Mouse (Mus musculus) thymus, adult 18-20 months (tissue): ENCODE measurements around the gene Olfr1274-ps.
"Not testable (repeated sequence)": the region's sequence is repeated elsewhere in the genome, so short reads cannot be mapped to it uniquely, and the experiment has no call there.

ENCODE experiments used
- DNase-seq, 2 experiments: peaks; one replicate each; pipeline ENCODE4 v3.0.0; 2022; ENCODE audit warnings: mixed read lengths in 2 of 2

Olfr1274-ps gene

DNA sequence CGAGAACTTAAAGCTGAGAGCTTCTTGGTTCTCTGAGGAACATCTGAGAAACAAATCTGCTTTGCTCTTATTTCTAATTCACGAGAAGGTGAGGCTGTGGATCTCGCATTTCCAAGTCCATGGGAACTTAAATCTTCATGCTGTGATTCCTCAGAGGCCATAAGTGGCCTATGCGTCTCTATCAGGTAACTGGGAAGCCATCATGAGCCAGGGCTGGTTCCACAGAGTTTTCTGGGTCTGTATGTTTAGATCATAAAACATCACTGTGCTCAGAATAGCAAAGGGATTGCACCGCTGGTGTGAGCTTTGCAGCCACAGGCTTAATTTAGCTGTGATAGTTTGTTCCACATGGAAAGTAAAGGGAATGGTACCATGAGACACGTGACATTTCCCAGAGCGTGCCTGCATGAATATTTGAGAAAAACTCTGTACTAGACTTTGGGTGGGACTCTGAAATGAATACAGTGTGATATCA, at the start of gene Olfr1274-ps:
Olfr1274-ps (plus strand) TSS at position 51 of the 475 bp plus-strand sequence.
- DNase-seq, result not testable (repeated sequence)

- DNase-seq, result not testable (repeated sequence)
Measured at GRCm38 (mm10) chr2:90351047-90351446, 47.4 kb upstream of the Olfr1274-ps start.

- not testable (repeated sequence) for DNase-seq
Measured at GRCm38 (mm10) chr2:90351540-90351939, 46.9 kb upstream of the Olfr1274-ps start.

GRCm38 (mm10) chr2:90359229-90359628, 39.3 kb upstream of the Olfr1274-ps start:
- not testable (repeated sequence) for DNase-seq

- not testable (repeated sequence) for DNase-seq
Measured at GRCm38 (mm10) chr2:90360199-90360598, 38.3 kb upstream of the Olfr1274-ps start.

DNA sequence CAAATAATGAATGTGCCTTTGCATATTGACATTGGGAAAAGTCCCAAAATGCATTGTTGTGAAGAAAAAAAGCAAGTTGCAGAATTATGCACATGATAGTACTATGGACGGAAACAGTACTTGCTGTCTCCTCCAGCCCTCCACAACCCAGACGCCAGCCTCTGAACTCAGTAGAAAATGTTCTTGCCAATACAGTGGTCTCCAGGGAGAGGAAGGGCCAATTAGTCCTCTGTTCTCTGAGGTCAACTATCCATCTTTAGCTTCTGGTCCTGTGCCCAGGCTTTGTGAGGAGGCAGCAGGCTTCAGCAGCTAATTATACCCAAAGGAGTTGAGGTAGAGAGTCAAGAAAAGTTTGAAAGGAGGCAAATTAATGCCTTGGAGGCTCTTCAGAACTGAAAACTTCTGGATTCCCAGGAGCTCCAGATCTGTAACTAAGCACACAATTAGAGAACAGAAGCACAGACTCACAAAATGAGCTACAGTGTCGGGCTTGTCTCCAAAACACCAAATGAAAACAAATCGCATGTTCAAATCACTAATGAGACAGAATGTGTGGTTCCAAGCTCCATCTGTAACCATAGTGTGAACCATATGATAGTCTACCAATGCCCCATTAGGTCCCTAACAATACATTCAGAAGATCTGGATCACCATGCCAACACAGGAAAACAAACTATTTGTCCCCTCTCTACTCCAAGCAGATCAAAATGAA, 15.8 kb downstream of the Olfr1274-ps start:
- not testable (repeated sequence) for DNase-seq

DNA sequence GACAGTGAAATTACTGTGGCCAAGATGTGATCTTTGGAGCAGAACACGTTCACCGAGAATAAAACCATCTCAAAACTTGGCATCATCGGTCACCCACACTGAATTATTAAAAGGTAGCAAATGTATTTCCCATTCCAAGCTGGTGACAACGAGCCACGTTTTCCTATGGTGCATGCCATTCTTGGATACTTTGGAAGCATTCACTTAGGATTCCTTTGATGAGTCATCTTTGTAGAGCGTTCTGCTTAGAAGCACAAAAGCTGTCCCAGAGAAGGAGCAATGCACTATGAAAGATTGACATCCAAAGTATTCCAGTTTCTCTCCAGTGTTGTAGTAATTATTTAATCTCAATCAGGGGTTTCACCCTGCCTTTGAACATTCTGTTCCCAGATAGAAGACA, 23.8 kb downstream of the Olfr1274-ps start:
- DNase-seq, result not testable (repeated sequence)

GRCm38 (mm10) chr2:90424937-90425336, 26.5 kb downstream of the Olfr1274-ps start:
- DNase-seq, result not testable (repeated sequence)

- DNase-seq, result not testable (repeated sequence)
Measured at GRCm38 (mm10) chr2:90428988-90429717, 30.7 kb downstream of the Olfr1274-ps start.

GRCm38 (mm10) chr2:90429782-90430181, 31.3 kb downstream of the Olfr1274-ps start:
- DNase-seq, result not testable (repeated sequence)

- not testable (repeated sequence) for DNase-seq
Measured at GRCm38 (mm10) chr2:90437453-90437852, 39.0 kb downstream of the Olfr1274-ps start.

GRCm38 (mm10) chr2:90440169-90440568, 41.7 kb downstream of the Olfr1274-ps start:
- DNase-seq, result not testable (repeated sequence)

- not testable (repeated sequence) for DNase-seq
Measured at GRCm38 (mm10) chr2:90441811-90442210, 43.3 kb downstream of the Olfr1274-ps start.

GRCm38 (mm10) chr2:90443811-90444210, 45.3 kb downstream of the Olfr1274-ps start:
- no peak for DNase-seq

- DNase-seq, result no peak
Measured at GRCm38 (mm10) chr2:90448967-90449740, 50.7 kb downstream of the Olfr1274-ps start.

DNA sequence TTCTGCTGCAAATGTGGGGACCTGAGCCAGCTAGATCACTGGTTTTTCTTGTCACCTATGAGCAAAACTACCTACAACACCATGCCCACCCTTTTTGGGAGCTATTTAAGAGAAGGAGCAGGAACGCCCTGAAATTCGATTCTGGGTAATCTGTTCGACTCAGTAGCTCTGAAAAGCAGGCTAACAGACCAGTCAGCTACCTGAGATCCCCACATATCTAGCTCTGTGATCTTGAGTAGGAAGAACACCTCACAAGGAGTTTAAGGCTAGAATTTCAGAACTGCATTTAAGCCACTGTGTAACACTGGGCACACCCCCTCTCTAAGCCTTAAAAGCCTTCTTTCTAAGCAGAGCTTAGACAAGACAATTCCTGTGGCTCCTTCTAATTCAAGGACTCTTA, 53.9 kb downstream of the Olfr1274-ps start:
- DNase-seq, result no peak
